In genomic region chr16:75979381-75979780, GRCm38 (mm10) we compare ENCODE assay signal across 27 mouse cellular contexts. TPM values are rescaled to one million over a fixed set of nuclear protein-coding genes. Genes with fewer than 3 reads are reported as not detected.
"Had no signal": no experiment of that assay in that cellular context is flagged by ENCODE, and none has a peak within 500 bp of the region (broad histone marks: within the 10 kb centered on the region; RNA-seq: fewer than 3 reads in every experiment).

No protein-coding gene starts in this region.

- H3K9me3 ChIP-seq: embryonic facial prominence, embryonic 12.5 days; embryonic facial prominence, embryonic 15.5 days; forebrain, embryonic 10.5 days; forebrain, embryonic 12.5 days; heart, embryonic 10.5 days; heart, embryonic 12.5 days had no signal

- H3K27ac ChIP-seq: embryonic facial prominence, embryonic 10.5 days; embryonic facial prominence, embryonic 12.5 days; embryonic facial prominence, embryonic 13.5 days; embryonic facial prominence, embryonic 15.5 days; forebrain, embryonic 10.5 days; forebrain, embryonic 12.5 days; forebrain, embryonic 13.5 days; forebrain, embryonic 15.5 days; gastrocnemius, adult 2 months; heart, adult 2 months; heart, embryonic 10.5 days had no signal

- H3K9ac ChIP-seq: embryonic facial prominence, embryonic 12.5 days; embryonic facial prominence, embryonic 13.5 days; embryonic facial prominence, embryonic 15.5 days; forebrain, embryonic 12.5 days; forebrain, embryonic 13.5 days; forebrain, embryonic 15.5 days; forebrain, postnatal 0 days; heart, embryonic 12.5 days had no signal

- H3K27me3 ChIP-seq: embryonic facial prominence, embryonic 12.5 days; embryonic facial prominence, embryonic 13.5 days; embryonic facial prominence, embryonic 15.5 days; forebrain, embryonic 12.5 days; forebrain, embryonic 13.5 days; forebrain, embryonic 15.5 days; heart, embryonic 12.5 days had no signal

- ATAC-seq: forebrain, embryonic 13.5 days; forebrain, embryonic 14.5 days; forebrain, embryonic 15.5 days; forebrain, postnatal 0 days had no signal

- DNase-seq: cerebellum, postnatal 10 days; cerebellum, postnatal 14 days; cerebellum, postnatal 25 days; cerebellum, postnatal 36 days; embryo, embryonic 11 days; forebrain, postnatal 0 days; gastrocnemius, adult 2 months; gastrocnemius, postnatal 10 days; gastrocnemius, postnatal 14 days; gastrocnemius, postnatal 25 days; gastrocnemius, postnatal 36 days; heart, adult 11 months; heart, adult 18-20 months; heart, adult 2 months had no signal

- H3K4me1 ChIP-seq: embryonic facial prominence, embryonic 10.5 days; embryonic facial prominence, embryonic 12.5 days; embryonic facial prominence, embryonic 13.5 days; embryonic facial prominence, embryonic 15.5 days; forebrain, embryonic 10.5 days; forebrain, embryonic 12.5 days; forebrain, embryonic 13.5 days; forebrain, embryonic 15.5 days; heart, embryonic 10.5 days; heart, embryonic 12.5 days had no signal

- H3K4me3 ChIP-seq: embryonic facial prominence, embryonic 10.5 days; embryonic facial prominence, embryonic 12.5 days; embryonic facial prominence, embryonic 13.5 days; embryonic facial prominence, embryonic 15.5 days; erythroblast, embryonic 14.5 days; forebrain, embryonic 10.5 days; forebrain, embryonic 12.5 days; forebrain, embryonic 13.5 days; forebrain, embryonic 15.5 days; gastrocnemius, adult 2 months; heart, adult 2 months; heart, embryonic 10.5 days; heart, embryonic 12.5 days had no signal

- H3K36me3 ChIP-seq: embryonic facial prominence, embryonic 10.5 days; embryonic facial prominence, embryonic 12.5 days; embryonic facial prominence, embryonic 13.5 days; embryonic facial prominence, embryonic 15.5 days; forebrain, embryonic 10.5 days; forebrain, embryonic 12.5 days; forebrain, embryonic 15.5 days; heart, embryonic 10.5 days; heart, embryonic 12.5 days had no signal

- H3K4me2 ChIP-seq: embryonic facial prominence, embryonic 12.5 days; embryonic facial prominence, embryonic 13.5 days; embryonic facial prominence, embryonic 15.5 days; forebrain, embryonic 12.5 days; forebrain, embryonic 13.5 days; forebrain, embryonic 15.5 days; heart, embryonic 11.5 days; heart, embryonic 12.5 days had no signal

RNA-seq across cellular contexts. Expression of gene Samsn1, which starts 42.7 kb away (rescaled TPM):
- polyA plus RNA-seq: erythroblast, embryonic 14.5 days had no signal
